Mouse (Mus musculus) cortical plate, adult 2 months (tissue): ENCODE measurements at regions not wholly inside any gene's neighbourhood (a gene's known extent, or its start where the extent isn't known, plus 50 kb on each side); places are given as distances from the start of the nearest gene placed in this dataset.
A peak's percentile ranks its signal among the peaks of the same experiment; 100 is the strongest.

ENCODE experiments used
- H3K27ac ChIP-seq: fragments of 200-500 bp; 2 replicates; pipeline ENCODE4 v1.5.1; 2012; ENCODE audit warnings: low read length, control low read depth, inconsistent platforms; ENCODE audit not compliant: insufficient read depth
- H3K4me1 ChIP-seq: fragments of 200-500 bp; 2 replicates; pipeline ENCODE4 v1.6.1; 2011; ENCODE audit warnings: low read length; ENCODE audit not compliant: control insufficient read depth, insufficient read depth
- H3K4me3 ChIP-seq: fragments of 200-500 bp; 2 replicates; pipeline ENCODE4 v1.5.1; 2011; ENCODE audit warnings: mild to moderate bottlenecking, low read length, control low read depth; ENCODE audit not compliant: insufficient read depth
- CTCF ChIP-seq: fragments of 200-500 bp; IDR thresholded peaks from 2 replicates; pipeline ENCODE4 v1.5.1; 2011; ENCODE audit warnings: mild to moderate bottlenecking, control low read depth, low read length; ENCODE audit not compliant: insufficient read depth; ENCODE audit errors: extremely low read depth
- POLR2A ChIP-seq: fragments of 200-500 bp; IDR thresholded peaks from 2 replicates; pipeline ENCODE4 v1.6.1; 2011; ENCODE audit warnings: mild to moderate bottlenecking, low read length, control low read depth; ENCODE audit not compliant: insufficient read depth; ENCODE audit errors: extremely low read depth

GRCm38 (mm10) chr6:117596166-117596840 lies 244.7 kb upstream of the Zfp637 start:
- Histone ChIP-seq H3K4me3 (no peak overlapping the region), H3K4me1 (no peaks in the 10 kb centered on the region), H3K27ac (no peak overlapping the region)
- TF ChIP-seq POLR2A (no peak), CTCF (no peak)

DNA sequence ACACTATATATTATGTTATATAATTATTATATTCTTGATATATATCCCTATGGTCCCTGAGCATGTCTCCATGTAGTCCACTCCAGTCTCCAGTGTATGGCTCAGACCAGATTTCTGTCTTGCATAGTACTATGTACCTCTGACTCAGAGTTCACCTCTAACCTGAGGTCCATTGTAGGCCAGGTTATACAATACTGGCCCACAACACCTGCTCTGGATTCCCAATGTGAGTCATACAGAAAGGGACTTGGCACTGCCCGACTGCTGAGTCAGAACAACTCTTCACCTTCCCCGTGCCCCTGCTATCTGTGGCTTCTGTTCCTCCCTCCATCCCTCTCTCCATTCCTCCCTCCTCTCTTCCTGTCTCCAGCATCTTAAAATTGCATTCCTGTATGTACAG lies 236.1 kb upstream of the Zfp637 start:
- no peak overlapping the region for H3K27ac ChIP-seq
- H3K4me3 ChIP-seq: no peak overlapping the region
- peaks cover 5% of the 10 kb centered on the region; the same call in 1 of the 2 replicates for H3K4me1 ChIP-seq
- TF ChIP-seq POLR2A (no peak), CTCF (no peak)

DNA sequence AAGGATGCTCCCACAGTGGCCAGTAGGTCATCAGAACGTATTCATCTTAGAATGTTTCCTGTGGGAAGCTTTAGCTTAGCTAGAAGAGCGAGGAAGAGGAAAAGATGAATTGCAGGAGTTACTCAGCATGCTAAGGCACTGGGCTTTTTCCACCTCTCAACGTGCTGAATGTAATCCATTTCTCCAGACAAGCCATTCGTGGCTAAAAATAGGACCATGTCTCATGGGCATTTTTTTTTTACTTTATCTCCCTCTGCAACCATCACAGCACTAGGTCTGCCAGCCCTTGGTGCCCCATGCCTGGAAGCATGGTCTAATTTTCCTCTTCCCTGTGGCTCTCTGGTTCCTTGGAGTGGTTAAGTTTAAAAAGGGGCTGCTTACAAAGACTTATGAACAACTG lies 235.3 kb upstream of the Zfp637 start:
- Histone ChIP-seq H3K4me1 (peaks cover 5% of the 10 kb centered on the region; the same call in 1 of the 2 replicates), H3K4me3 (no peak overlapping the region), H3K27ac (no peak overlapping the region)
- TF ChIP-seq POLR2A (no peak), CTCF (no peak)

DNA sequence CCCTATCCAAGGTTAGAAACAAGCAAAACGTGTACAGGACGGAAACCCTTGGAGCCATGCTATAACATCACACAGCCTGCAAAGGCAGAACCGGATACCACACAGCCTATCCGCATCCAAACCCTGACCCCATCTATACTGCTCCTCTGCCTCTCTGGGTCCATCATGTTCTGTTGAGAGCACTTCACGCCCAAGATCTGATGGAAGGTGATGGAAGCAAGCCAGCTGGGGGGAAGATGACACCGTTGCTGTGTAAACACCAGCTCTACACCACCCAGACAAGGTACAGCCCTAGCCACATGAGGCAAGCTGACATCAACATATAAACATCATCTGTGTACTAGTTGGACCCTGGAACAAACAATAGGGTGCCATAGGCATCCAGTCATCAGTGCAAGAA lies 234.8 kb upstream of the Zfp637 start:
- no peak for TF ChIP-seq CTCF
- no peak for TF ChIP-seq POLR2A
- Histone ChIP-seq H3K4me1 (peaks cover 5% of the 10 kb centered on the region; the same call in 1 of the 2 replicates), H3K27ac (no peak overlapping the region), H3K4me3 (no peak overlapping the region)

DNA sequence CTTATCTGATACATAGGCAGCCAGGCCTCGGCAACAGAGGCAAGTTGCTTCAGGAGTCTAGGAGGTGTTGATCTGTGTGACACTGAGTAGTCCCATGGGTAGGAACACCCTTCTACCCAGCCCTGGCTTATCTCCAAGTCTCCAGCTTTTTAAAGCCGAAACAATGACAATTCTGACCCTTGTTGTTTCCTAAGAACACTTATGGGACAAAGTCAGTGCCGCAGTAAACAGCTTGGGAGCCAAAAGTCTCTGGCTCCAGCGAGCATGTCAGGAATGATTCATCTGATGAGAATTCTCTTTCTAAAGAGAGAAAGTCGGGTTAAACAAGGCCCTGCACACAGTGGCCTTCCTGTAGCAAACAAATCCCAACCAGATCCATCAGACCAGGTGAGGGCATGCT lies 234.0 kb upstream of the Zfp637 start:
- Histone ChIP-seq H3K27ac (0 out of 2 replicates have a peak overlapping the region, but pooled peaks have one; percentile 49), H3K4me3 (no peak overlapping the region), H3K4me1 (peaks cover 5% of the 10 kb centered on the region; the same call in 1 of the 2 replicates)
- TF ChIP-seq CTCF: no peak
- TF ChIP-seq POLR2A: no peak

DNA sequence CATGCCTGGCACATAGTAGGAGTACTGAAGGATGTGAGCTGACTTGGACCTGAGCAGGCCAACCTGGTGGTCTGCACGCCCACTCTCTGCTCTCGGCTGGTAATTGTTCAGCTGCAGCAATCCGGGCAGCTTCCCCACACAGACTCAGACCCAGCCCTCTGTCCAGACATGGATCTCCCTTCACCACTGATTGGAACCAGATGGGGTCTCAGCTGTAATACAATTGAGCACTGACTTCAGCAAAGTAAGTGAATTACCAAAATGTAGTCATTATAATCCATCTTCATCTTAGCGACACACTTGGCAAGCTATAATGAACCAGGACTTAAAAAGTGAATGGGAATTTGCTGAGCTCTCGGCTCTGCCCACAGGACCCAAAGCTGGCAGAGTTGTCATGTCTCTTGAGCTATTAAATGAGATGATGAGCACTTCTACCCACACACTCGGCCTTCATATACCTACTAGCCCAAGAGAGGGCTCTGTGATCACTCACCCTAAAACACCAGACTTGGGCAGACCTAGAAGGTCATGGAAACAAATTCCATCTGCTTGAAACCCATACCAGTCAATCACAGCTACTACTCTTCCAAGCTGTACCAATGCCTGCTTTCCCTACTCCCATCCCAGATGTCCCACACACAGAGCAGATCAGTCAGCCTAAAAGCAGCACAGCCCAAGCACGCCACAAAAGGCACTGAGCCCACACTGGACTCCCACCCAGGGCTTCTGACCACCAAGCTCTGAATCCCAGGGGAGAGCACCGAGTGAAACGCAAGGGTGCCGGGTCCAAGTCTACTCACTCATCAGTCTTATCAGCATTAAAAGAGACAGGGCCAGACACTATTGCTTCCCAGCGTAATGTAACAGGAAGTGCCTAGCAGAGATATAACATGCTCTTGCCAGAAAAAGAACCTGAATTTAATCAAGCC lies 231.2 kb upstream of the Zfp637 start:
- Histone ChIP-seq H3K4me1 (peaks cover 5% of the 10 kb centered on the region; the same call in 1 of the 2 replicates), H3K27ac (no peak overlapping the region), H3K4me3 (no peak overlapping the region)
- TF ChIP-seq POLR2A (no peak), CTCF (no peak)

DNA sequence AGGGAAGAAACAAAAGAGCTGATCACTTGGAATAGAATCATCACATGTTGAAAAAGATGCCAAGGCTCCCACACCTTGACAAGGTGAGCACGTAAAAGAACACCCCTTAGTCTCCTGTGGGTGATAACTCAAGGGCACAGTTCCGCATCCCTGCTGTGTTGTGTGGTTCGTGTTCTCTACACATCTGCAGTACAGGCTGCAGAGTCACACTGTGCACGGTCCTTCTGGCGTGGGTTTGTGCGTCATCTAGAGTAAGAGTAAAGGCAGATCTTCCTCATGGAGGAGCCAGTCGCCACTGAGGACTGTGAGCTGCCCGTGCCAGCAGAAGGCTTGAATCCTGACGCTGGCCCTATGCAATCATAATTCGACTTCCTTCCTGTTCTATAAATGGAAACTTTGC lies 229.7 kb upstream of the Zfp637 start:
- no peaks in the 10 kb centered on the region for H3K4me1 ChIP-seq
- no peak overlapping the region for H3K4me3 ChIP-seq
- H3K27ac ChIP-seq: no peak overlapping the region
- no peak for TF ChIP-seq CTCF
- no peak for TF ChIP-seq POLR2A

DNA sequence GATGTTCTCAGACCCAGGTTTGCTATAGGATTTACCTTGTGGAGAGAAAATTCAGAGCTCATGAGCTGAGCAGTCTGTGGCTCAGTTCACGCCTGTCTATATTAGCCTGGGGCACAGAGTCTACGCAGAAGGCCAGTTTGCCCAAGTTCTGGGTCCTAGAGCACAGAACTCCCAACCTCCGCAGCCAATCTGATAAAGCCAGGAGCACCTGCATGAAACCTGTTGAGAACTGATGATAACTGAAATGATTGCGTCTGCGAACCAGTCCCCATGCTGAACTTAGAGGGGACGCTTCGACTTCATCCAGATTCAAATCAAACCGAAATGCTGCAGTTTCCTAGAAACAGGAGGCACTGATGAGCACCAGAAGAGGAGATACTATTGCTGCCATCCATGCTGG lies 229.0 kb upstream of the Zfp637 start:
- H3K4me3 ChIP-seq: no peak overlapping the region
- H3K4me1 ChIP-seq: no peaks in the 10 kb centered on the region
- no peak overlapping the region for H3K27ac ChIP-seq
- TF ChIP-seq CTCF: no peak
- TF ChIP-seq POLR2A: no peak

- TF ChIP-seq CTCF: no peak
- TF ChIP-seq POLR2A: no peak
- Histone ChIP-seq H3K4me3 (no peak overlapping the region), H3K27ac (no peak overlapping the region), H3K4me1 (no peaks in the 10 kb centered on the region)
Observed at GRCm38 (mm10) chr6:117612421-117612820, 228.6 kb upstream of the Zfp637 start.

GRCm38 (mm10) chr6:117613656-117614350 lies 227.2 kb upstream of the Zfp637 start:
- TF ChIP-seq CTCF: no peak
- TF ChIP-seq POLR2A: no peak
- Histone ChIP-seq H3K27ac (no peak overlapping the region), H3K4me3 (no peak overlapping the region), H3K4me1 (no peaks in the 10 kb centered on the region)
